Mouse (Mus musculus): ENCODE results near the gene Klk13.

The Klk13 gene

GRCm38 (mm10) chr7:43772901-43773300 lies 60.5 kb downstream of the Klk13 start:
- DNase-seq, result no peak

DNA sequence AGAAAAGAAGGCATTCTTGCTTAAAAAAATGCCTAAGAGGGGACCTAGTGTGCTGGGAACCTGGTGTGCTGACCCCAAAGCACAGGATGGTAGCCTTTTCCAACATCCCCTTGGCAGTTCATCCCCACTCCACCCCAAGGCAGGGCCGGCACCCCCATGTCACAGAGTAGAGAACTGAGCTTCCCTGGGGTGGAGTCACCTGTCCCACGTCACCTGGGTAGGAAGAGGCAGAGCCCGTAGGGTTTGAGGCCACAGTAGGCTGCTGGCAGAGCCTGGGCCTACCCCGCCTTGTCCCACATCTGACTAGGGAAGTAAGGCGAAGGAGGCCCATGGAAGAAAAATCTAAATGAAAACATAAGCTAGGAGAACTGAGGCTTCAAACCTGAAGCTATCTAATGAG lies 62.0 kb downstream of the Klk13 start, which contains the start of gene Klk11:
Gene Klk11 (plus strand): TSS at position 241 of the 400 bp plus-strand sequence.
- DNase-seq, result no peak

GRCm38 (mm10) chr7:43774802-43775201 lies 62.4 kb downstream of the Klk13 start:
- DNase-seq, result no peak

GRCm38 (mm10) chr7:43775311-43776057 lies 63.1 kb downstream of the Klk13 start:
- no peak for DNase-seq

DNA sequence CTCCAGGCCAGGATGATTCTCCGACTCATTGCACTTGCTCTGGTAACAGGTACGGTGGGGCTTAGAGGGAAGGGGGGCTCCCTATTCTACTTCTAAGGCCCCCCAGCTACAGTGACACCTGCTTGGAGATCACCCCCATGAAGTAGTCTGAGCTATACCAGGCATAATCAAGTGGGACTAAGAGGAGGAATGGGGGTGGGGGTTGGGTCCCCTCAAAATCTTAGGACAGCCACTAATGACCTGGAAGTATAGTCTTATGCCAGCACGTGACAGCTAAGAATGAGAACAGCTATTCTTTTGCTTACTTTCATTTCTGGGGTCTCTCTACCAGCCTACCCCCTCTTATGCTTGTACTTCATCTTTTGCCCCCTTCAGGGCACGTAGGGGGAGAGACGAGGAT lies 64.1 kb downstream of the Klk13 start:
- no peak for DNase-seq
